In genomic region chr4:31671530-31672170, GRCm38 (mm10) we compare ENCODE assay signal across 27 mouse cellular contexts.
DNase-seq lines count a peak whose midpoint lies in the region; ATAC-seq and TF ChIP-seq lines count a peak whose summit lies in the region.
"Had no signal": no experiment of that assay in that cellular context is flagged by ENCODE, and none has a peak within 500 bp of the region (broad histone marks: within the 10 kb centered on the region; RNA-seq: fewer than 3 reads in every experiment).

No protein-coding gene starts in this region.

- no peak for TF ChIP-seq CTCF in midbrain, postnatal 0 days (IDR thresholded peaks at IDR 0.05)
- no peak for TF ChIP-seq CTCF in brain, embryonic 14.5 days (IDR thresholded peaks at IDR 0.05; ENCODE audit: borderline replicate concordance, extremely low read depth, insufficient read depth, insufficient read length)

- no peak for TF ChIP-seq POLR2A in brain, embryonic 14.5 days (IDR thresholded peaks at IDR 0.05; ENCODE audit: borderline replicate concordance, extremely low read depth, insufficient read depth, insufficient read length, poor library complexity, severe bottlenecking)

- no peak overlapping the region for H3K4me2 ChIP-seq in midbrain, postnatal 0 days (ENCODE audit: low read depth, low read length, poor library complexity, severe bottlenecking)
- H3K4me2 ChIP-seq in forebrain, embryonic 15.5 days (replicated peaks), result no peak overlapping the region
- H3K4me2 ChIP-seq: embryonic facial prominence, embryonic 13.5 days; heart, embryonic 11.5 days; kidney, embryonic 15.5 days; liver, embryonic 15.5 days had no signal

- no peaks in the 10 kb centered on the region for H3K27me3 ChIP-seq in midbrain, embryonic 10.5 days (ENCODE audit: low read depth, poor library complexity, severe bottlenecking)
- no peaks in the 10 kb centered on the region for H3K27me3 ChIP-seq in midbrain, postnatal 0 days (ENCODE audit: insufficient read depth, low read length)
- no peaks in the 10 kb centered on the region for H3K27me3 ChIP-seq in forebrain, embryonic 15.5 days
- H3K27me3 ChIP-seq: embryonic facial prominence, embryonic 13.5 days; kidney, embryonic 15.5 days; liver, embryonic 15.5 days had no signal

- ATAC-seq in midbrain, postnatal 0 days (ENCODE audit: low FRiP score), result no peak
- peak; percentile 85 for ATAC-seq in forebrain, embryonic 15.5 days (replicated peaks)

- DNase-seq in midbrain, embryonic 10.5 days (ENCODE audit: low spot score), result no peak
- DNase-seq in midbrain, postnatal 0 days (ENCODE audit: low spot score), result no peak
- DNase-seq in ES-E14 (ENCODE audit: low read depth, low spot score), result no peak
- DNase-seq in brain, embryonic 14.5 days (ENCODE audit: low read depth), result peak; percentile 82
- no peak for DNase-seq in layer of hippocampus, adult 9-11 months
- no peak for DNase-seq in gastrocnemius, adult 8-10 months (ENCODE audit: low spot score in 2 of 2)
- DNase-seq: adrenal gland, adult 8-10 months; cerebellum, adult 8-10 months; cerebellum, postnatal 36 days; embryo, embryonic 11 days; gastrocnemius, postnatal 14 days; heart, adult 11 months; kidney, adult 11 months; kidney, postnatal 36 days; left cerebral cortex, postnatal 4 days; liver; lung, postnatal 4 days; right cerebral cortex, postnatal 14 days had no signal

- no peak overlapping the region for H3K4me3 ChIP-seq in midbrain, embryonic 10.5 days
- no peak overlapping the region for H3K4me3 ChIP-seq in midbrain, postnatal 0 days (ENCODE audit: low read depth, low read length)
- no peak overlapping the region for H3K4me3 ChIP-seq in ES-E14 (ENCODE audit: insufficient read depth in 1 of 2, low read depth in 1 of 2, low read length in 2 of 2, poor library complexity in 1 of 2, severe bottlenecking in 1 of 2)
- no peak overlapping the region for H3K4me3 ChIP-seq in forebrain, embryonic 15.5 days
- H3K4me3 ChIP-seq: embryonic facial prominence, embryonic 13.5 days; erythroblast, embryonic 14.5 days; kidney, embryonic 15.5 days; liver, embryonic 15.5 days; myocyte had no signal

- peaks cover 16% of the 10 kb centered on the region for H3K4me1 ChIP-seq in midbrain, embryonic 10.5 days
- no peaks in the 10 kb centered on the region for H3K4me1 ChIP-seq in midbrain, postnatal 0 days (ENCODE audit: insufficient read depth, low read length)
- H3K4me1 ChIP-seq in ES-E14 (ENCODE audit: control insufficient read depth in 2 of 2, insufficient read depth in 2 of 2, low read length in 2 of 2, poor library complexity in 1 of 2), result no peaks in the 10 kb centered on the region
- H3K4me1 ChIP-seq in forebrain, embryonic 15.5 days, result peaks cover 5% of the 10 kb centered on the region
- H3K4me1 ChIP-seq: embryonic facial prominence, embryonic 13.5 days; kidney, embryonic 15.5 days; liver, embryonic 15.5 days had no signal

- in situ Hi-C loops in ES-E14 (cut with MboI; ENCODE audit: low sequenced_read_pairs in 2 of 2, unreplicated experiment in 2 of 2), result no loop called here

- H3K27ac ChIP-seq in midbrain, embryonic 10.5 days (replicated peaks), result peak overlapping the region; percentile 59; the same call in 1 of the 2 replicates
- no peak overlapping the region for H3K27ac ChIP-seq in midbrain, postnatal 0 days (ENCODE audit: low read depth, low read length)
- no peak overlapping the region for H3K27ac ChIP-seq in ES-E14 (ENCODE audit: insufficient read depth, low read depth, low read length, poor library complexity, severe bottlenecking)
- H3K27ac ChIP-seq in forebrain, embryonic 15.5 days (replicated peaks), result peak overlapping the region; percentile 47; the same call in 1 of the 2 replicates
- H3K27ac ChIP-seq: embryonic facial prominence, embryonic 13.5 days; kidney, embryonic 15.5 days; liver, embryonic 15.5 days; stomach, postnatal 0 days had no signal

- WGBS in midbrain, embryonic 10.5 days, result 76% methylated on average over 6 of the region's 6 CpGs
- 50% methylated on average over 6 of the region's 6 CpGs for WGBS in midbrain, postnatal 0 days
- 36% methylated on average over 6 of the region's 6 CpGs for WGBS in forebrain, embryonic 15.5 days

- no peak overlapping the region for H3K9ac ChIP-seq in midbrain, postnatal 0 days (replicated peaks; ENCODE audit: low read length, poor library complexity, severe bottlenecking)
- H3K9ac ChIP-seq in ES-E14 (ENCODE audit: insufficient read depth, low read depth, low read length, poor library complexity, severe bottlenecking), result no peak overlapping the region
- H3K9ac ChIP-seq in forebrain, embryonic 15.5 days (replicated peaks), result no peak overlapping the region
- H3K9ac ChIP-seq: embryonic facial prominence, embryonic 13.5 days; kidney, embryonic 15.5 days; liver, embryonic 15.5 days had no signal

- H3K9me3 ChIP-seq in midbrain, embryonic 10.5 days (replicated peaks), result no peaks in the 10 kb centered on the region
- H3K9me3 ChIP-seq in midbrain, postnatal 0 days (ENCODE audit: low read length), result no peaks in the 10 kb centered on the region
- H3K9me3 ChIP-seq in ES-E14 (ENCODE audit: control insufficient read depth, insufficient read depth, low read depth, low read length), result no peaks in the 10 kb centered on the region
- no peaks in the 10 kb centered on the region for H3K9me3 ChIP-seq in forebrain, embryonic 15.5 days
- H3K9me3 ChIP-seq: embryonic facial prominence, embryonic 13.5 days; G1E; kidney, embryonic 15.5 days; liver, embryonic 15.5 days had no signal

- no peaks in the 10 kb centered on the region for H3K36me3 ChIP-seq in midbrain, embryonic 10.5 days
- H3K36me3 ChIP-seq in midbrain, postnatal 0 days (ENCODE audit: insufficient read depth, low read length), result no peaks in the 10 kb centered on the region
- H3K36me3 ChIP-seq in ES-E14 (ENCODE audit: control insufficient read depth, insufficient read depth, low read length, poor library complexity, severe bottlenecking), result no peaks in the 10 kb centered on the region
- no peaks in the 10 kb centered on the region for H3K36me3 ChIP-seq in forebrain, embryonic 15.5 days
- H3K36me3 ChIP-seq: embryonic facial prominence, embryonic 13.5 days; G1E; kidney, embryonic 15.5 days; liver, embryonic 15.5 days had no signal

TF ChIP-seq in ES-E14, 5 proteins besides CTCF, POLR2A, EP300 and RAD21:
- TF ChIP-seq ZC3H11A (IDR thresholded peaks at IDR 0.05; ENCODE audit: borderline replicate concordance, low read depth, low read length), result no peak
- TF ChIP-seq ZNF384 (IDR thresholded peaks at IDR 0.05; ENCODE audit: low read depth, low read length), result 0 out of 2 replicates have a peak, but pooled peaks have one; percentile 16
TF ChIP-seq in ES-E14: peak in this region for 1.

Comparison
In these comparisons a context has a peak if more than half of its experiments do, and no peak if none do; other contexts are left out.
1. H3K27ac ChIP-seq: peak in midbrain, embryonic 10.5 days (single experiment) and forebrain, embryonic 15.5 days (single experiment); none in midbrain, postnatal 0 days (single experiment) and ES-E14 (single experiment).